Mouse (Mus musculus): Measurements from ENCODE around the gene Ttc28. TPM values are rescaled to one million over a fixed set of nuclear protein-coding genes. Genes with fewer than 3 reads are reported as not detected.
A peak's percentile ranks its signal among the peaks of the same experiment; 100 is the strongest.

Ttc28 gene
- total and polyA plus RNA-seq, 2 experiments from 2014 or later: 10.6 to 53.1 TPM

DNA sequence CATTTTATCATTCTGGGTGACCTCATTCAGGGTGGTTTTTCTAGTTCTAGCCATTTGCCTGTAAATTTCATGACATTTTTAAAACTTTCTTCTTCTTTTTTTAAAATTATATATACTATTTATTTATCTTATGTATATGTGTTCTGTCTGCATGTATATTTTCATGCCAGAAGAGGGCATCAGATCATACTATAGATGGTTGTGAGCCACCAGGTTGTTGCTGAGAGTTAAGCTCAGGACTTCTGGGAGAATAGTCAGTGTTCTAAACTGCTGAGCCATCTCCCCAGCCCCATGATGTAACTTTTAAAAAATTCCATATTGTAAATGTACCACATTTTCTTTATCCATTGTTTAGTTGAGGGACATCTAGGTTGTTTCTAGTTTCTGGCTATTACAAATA lies 29.3 kb downstream of the Ttc28 start:
- Histone ChIP-seq H3K36me3 (ENCODE audit: insufficient read depth, low read length) (no peaks in the 10 kb centered on the region), H3K4me1 (ENCODE audit: insufficient read depth, low read length) (no peaks in the 10 kb centered on the region), H3K9ac (replicated peaks; ENCODE audit: low read length, poor library complexity, severe bottlenecking) (no peak overlapping the region), H3K4me3 (ENCODE audit: low read depth, low read length) (no peak overlapping the region), H3K27me3 (ENCODE audit: insufficient read depth, low read length) (no peaks in the 10 kb centered on the region), H3K9me3 (ENCODE audit: low read length) (0 out of 2 replicates have a peak, but pooled peaks cover 5% of the 10 kb centered on the region), H3K4me2 (ENCODE audit: low read depth, low read length, poor library complexity, severe bottlenecking) (no peak overlapping the region), H3K27ac (ENCODE audit: low read depth, low read length) (no peak overlapping the region)
- TF ChIP-seq CTCF (IDR thresholded peaks at IDR 0.05): peak; percentile 44
- ATAC-seq (ENCODE audit: low FRiP score): no peak
- no peak for DNase-seq (ENCODE audit: low spot score)

DNA sequence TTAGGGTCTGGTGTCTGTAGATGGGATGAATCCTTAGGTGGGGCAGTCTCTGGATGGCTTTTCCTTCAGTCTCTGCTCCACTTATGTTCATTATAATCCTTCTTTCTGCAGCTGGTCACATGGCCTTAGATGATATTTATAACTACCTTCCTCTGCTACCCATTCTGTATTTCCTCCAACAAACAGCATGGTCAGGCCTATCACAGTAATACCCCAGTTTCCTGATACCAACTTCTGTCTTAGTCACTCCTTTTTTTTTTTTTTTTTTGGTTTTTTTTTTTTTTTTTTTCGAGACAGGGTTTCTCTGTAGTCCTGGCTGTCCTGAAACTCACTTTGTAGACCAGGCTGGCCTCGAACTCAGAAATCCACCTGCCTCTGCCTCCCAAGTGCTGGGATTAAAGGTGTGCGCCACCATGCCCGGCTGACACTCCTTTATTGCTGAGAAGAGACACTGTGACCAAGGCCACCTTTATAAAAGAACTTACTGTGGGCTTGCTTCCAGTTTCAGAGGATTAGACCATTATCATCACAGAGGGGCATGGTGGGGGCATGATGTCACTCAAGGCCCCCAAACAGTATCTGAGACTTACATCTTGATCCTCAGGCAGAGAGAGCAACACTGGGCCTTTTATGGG lies 30.5 kb downstream of the Ttc28 start:
- 0 out of 2 replicates have a peak, but pooled peaks cover 5% of the 10 kb centered on the region for H3K9me3 ChIP-seq (ENCODE audit: low read length)

DNA sequence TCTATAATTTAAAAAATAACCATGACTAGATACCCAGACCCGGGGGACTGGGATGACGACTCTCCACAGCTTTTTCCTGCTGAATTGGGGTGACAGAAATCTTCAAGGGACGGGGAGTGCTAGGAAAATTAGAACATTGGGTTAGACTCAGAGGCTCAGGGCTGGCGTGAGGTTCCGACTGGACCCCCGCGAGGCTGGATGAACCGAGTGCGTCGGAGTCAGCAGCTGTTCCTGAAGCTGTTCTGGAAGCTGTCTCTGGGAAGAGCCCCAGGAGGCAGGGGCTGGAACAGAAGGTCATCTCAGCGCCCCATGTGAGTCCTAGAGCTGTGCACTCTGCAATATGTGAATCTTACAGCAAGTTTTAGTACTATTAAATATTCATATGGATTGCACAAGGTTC lies 35.3 kb downstream of the Ttc28 start:
- no peak overlapping the region for H3K9ac ChIP-seq (replicated peaks; ENCODE audit: low read length, poor library complexity, severe bottlenecking)
- TF ChIP-seq CTCF (IDR thresholded peaks at IDR 0.05): no peak
- no peaks in the 10 kb centered on the region for H3K27me3 ChIP-seq (ENCODE audit: insufficient read depth, low read length)
- 82% methylated on average over 11 of the region's 11 CpGs for WGBS
- no peak overlapping the region for H3K4me3 ChIP-seq (ENCODE audit: low read depth, low read length)
- H3K4me2 ChIP-seq (ENCODE audit: low read depth, low read length, poor library complexity, severe bottlenecking): no peak overlapping the region
- no peaks in the 10 kb centered on the region for H3K4me1 ChIP-seq (ENCODE audit: insufficient read depth, low read length)
- H3K27ac ChIP-seq (ENCODE audit: low read depth, low read length): no peak overlapping the region
- H3K36me3 ChIP-seq (ENCODE audit: insufficient read depth, low read length): no peaks in the 10 kb centered on the region
- ATAC-seq (ENCODE audit: low FRiP score): no peak
- no peaks in the 10 kb centered on the region for H3K9me3 ChIP-seq (ENCODE audit: low read length)
- DNase-seq (ENCODE audit: low spot score): no peak

More for the DNA sequence above, 30.5 kb downstream of the Ttc28 start:
- Histone ChIP-seq H3K36me3 (ENCODE audit: insufficient read depth, low read length) (no peaks in the 10 kb centered on the region), H3K9ac (replicated peaks; ENCODE audit: low read length, poor library complexity, severe bottlenecking) (no peak overlapping the region), H3K4me1 (ENCODE audit: insufficient read depth, low read length) (no peaks in the 10 kb centered on the region), H3K4me3 (ENCODE audit: low read depth, low read length) (no peak overlapping the region), H3K27ac (ENCODE audit: low read depth, low read length) (no peak overlapping the region), H3K4me2 (ENCODE audit: low read depth, low read length, poor library complexity, severe bottlenecking) (no peak overlapping the region), H3K27me3 (ENCODE audit: insufficient read depth, low read length) (no peaks in the 10 kb centered on the region)
- no peak for DNase-seq (ENCODE audit: low spot score)
- TF ChIP-seq CTCF (IDR thresholded peaks at IDR 0.05): no peak
- no peak for ATAC-seq (ENCODE audit: low FRiP score)
- 88% methylated on average over 4 of the region's 4 CpGs for WGBS

DNA sequence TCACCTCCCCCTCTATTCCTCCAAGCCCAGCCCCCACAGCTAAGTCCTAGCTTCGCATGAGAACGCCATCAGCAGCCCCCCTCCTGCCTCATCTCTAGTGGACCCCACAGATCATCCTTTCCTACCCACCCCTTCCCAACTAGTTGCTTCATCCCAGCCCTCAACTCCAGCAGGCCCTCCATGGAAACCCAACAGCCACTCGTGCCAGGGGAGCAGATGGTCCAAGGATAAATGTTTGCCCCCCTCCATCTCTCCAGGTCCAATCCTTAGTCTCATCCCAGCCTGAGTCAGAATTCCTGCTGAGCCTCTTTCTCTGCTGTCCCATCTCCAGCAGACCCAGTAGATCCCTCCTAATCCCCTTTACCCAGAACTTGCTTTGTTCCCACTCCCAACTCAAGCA lies 36.6 kb downstream of the Ttc28 start:
- Histone ChIP-seq H3K36me3 (ENCODE audit: insufficient read depth, low read length) (no peaks in the 10 kb centered on the region), H3K4me1 (ENCODE audit: insufficient read depth, low read length) (no peaks in the 10 kb centered on the region), H3K27ac (ENCODE audit: low read depth, low read length) (no peak overlapping the region), H3K4me3 (ENCODE audit: low read depth, low read length) (no peak overlapping the region), H3K9me3 (ENCODE audit: low read length) (no peaks in the 10 kb centered on the region), H3K4me2 (ENCODE audit: low read depth, low read length, poor library complexity, severe bottlenecking) (no peak overlapping the region), H3K9ac (replicated peaks; ENCODE audit: low read length, poor library complexity, severe bottlenecking) (no peak overlapping the region), H3K27me3 (ENCODE audit: insufficient read depth, low read length) (no peaks in the 10 kb centered on the region)
- 66% methylated on average over 3 of the region's 3 CpGs for WGBS
- DNase-seq (ENCODE audit: low spot score) (no peak), ATAC-seq (ENCODE audit: low FRiP score) (no peak)
- TF ChIP-seq CTCF (IDR thresholded peaks at IDR 0.05): no peak

DNA sequence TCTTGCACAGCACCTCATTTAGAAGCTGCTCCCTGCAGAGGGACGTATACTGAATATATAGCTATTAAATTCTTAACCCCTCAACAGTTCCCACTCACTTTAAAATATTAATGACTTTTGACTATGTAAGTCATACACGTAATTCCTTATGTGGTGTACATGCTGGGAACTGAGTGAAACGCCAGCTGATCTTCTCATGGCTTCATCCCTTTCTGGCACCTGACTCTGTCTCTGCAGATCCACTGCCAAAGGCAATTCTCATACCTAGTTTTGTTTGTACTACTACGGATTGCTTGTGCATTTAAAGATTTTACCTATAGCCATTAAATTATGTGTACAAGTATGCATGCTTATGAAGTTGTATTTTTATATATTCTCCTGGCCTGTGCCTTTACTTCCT lies 39.9 kb downstream of the Ttc28 start:
- Histone ChIP-seq H3K36me3 (ENCODE audit: insufficient read depth, low read length) (no peaks in the 10 kb centered on the region), H3K9ac (replicated peaks; ENCODE audit: low read length, poor library complexity, severe bottlenecking) (no peak overlapping the region), H3K4me1 (ENCODE audit: insufficient read depth, low read length) (no peaks in the 10 kb centered on the region), H3K4me2 (ENCODE audit: low read depth, low read length, poor library complexity, severe bottlenecking) (no peak overlapping the region), H3K4me3 (ENCODE audit: low read depth, low read length) (no peak overlapping the region), H3K27me3 (ENCODE audit: insufficient read depth, low read length) (no peaks in the 10 kb centered on the region), H3K27ac (ENCODE audit: low read depth, low read length) (no peak overlapping the region), H3K9me3 (ENCODE audit: low read length) (no peaks in the 10 kb centered on the region)
- DNase-seq (ENCODE audit: low spot score) (no peak), ATAC-seq (ENCODE audit: low FRiP score) (no peak)
- WGBS: 62% methylated on average over 4 of the region's 4 CpGs
- no peak for TF ChIP-seq CTCF (IDR thresholded peaks at IDR 0.05)

DNA sequence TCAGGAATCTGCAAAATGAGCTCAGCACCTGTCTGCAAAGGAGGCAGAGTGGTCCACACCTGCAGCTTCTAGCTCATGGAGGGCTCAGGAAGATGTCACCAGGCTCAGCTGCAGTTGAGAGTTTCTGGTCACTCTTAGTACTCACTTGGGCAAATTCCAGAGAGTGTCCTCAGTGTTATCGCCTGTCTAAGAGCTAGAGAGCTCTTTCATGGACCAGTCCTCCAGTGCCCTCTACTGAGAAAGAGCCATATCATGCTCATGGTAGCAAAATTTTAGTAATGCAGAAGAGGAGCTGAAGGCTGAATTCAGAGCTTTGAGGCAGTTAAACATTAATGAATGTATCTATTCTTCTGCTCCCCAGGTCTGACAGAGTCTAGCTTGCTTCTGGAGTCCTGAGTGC lies 43.7 kb downstream of the Ttc28 start:
- peak; percentile 79 for DNase-seq (ENCODE audit: low spot score)
- Histone ChIP-seq H3K4me1 (ENCODE audit: insufficient read depth, low read length) (no peaks in the 10 kb centered on the region), H3K27ac (ENCODE audit: low read depth, low read length) (no peak overlapping the region)

More for the DNA sequence above, 43.7 kb downstream of the Ttc28 start:
- 11% methylated on average over 1 of the region's 1 CpGs for WGBS
- Histone ChIP-seq H3K9me3 (ENCODE audit: low read length) (no peaks in the 10 kb centered on the region), H3K36me3 (ENCODE audit: insufficient read depth, low read length) (no peaks in the 10 kb centered on the region), H3K4me3 (ENCODE audit: low read depth, low read length) (no peak overlapping the region), H3K27me3 (ENCODE audit: insufficient read depth, low read length) (no peaks in the 10 kb centered on the region), H3K9ac (replicated peaks; ENCODE audit: low read length, poor library complexity, severe bottlenecking) (no peak overlapping the region), H3K4me2 (ENCODE audit: low read depth, low read length, poor library complexity, severe bottlenecking) (no peak overlapping the region)
- ATAC-seq (ENCODE audit: low FRiP score): no peak
- TF ChIP-seq CTCF (IDR thresholded peaks at IDR 0.05): peak; percentile 74

All from midbrain, postnatal 0 days (tissue).